Mouse (Mus musculus) limb, embryonic 11.5 days (tissue): ENCODE results near the gene F7. TPM values are rescaled to one million over a fixed set of nuclear protein-coding genes. Genes with fewer than 3 reads are reported as not detected.

ENCODE experiments used
- ATAC-seq: fragments of 200-750 bp; cut with Nextera tagmentation; 2 replicates; pipeline ENCODE4 v1.8.0; 2017; ENCODE audit warnings: low read depth; ENCODE audit not compliant: insufficient number of reproducible peaks, low FRiP score, low TSS enrichment
- DNase-seq: peaks from one replicate; pipeline ENCODE4 v3.0.0-alpha.2; 2015; ENCODE audit warnings: low spot score
- H3K27ac ChIP-seq: fragments of 300-500 bp; sonication (generic); replicated peaks from 2 replicates; pipeline ENCODE4 v1.5.1; 2014; ENCODE audit warnings: low read depth, mild to moderate bottlenecking, low read length
- H3K27me3 ChIP-seq: fragments of 300-500 bp; sonication (generic); 2 replicates; pipeline ENCODE4 v1.6.1; 2014; ENCODE audit warnings: mild to moderate bottlenecking, low read length, mixed read lengths; ENCODE audit not compliant: control insufficient read depth, insufficient read depth
- H3K36me3 ChIP-seq: fragments of 300-500 bp; sonication (generic); 2 replicates; pipeline ENCODE4 v1.6.1; 2014; ENCODE audit warnings: mild to moderate bottlenecking, low read length, moderate library complexity, mixed read lengths; ENCODE audit not compliant: control insufficient read depth, insufficient read depth
- H3K4me1 ChIP-seq: fragments of 300-500 bp; sonication (generic); 2 replicates; pipeline ENCODE4 v1.6.1; 2014; ENCODE audit warnings: low read length, mixed read lengths; ENCODE audit not compliant: control insufficient read depth, insufficient read depth
- H3K4me2 ChIP-seq: fragments of 300-500 bp; sonication (generic); 2 replicates; pipeline ENCODE4 v1.6.1; 2014; ENCODE audit warnings: low read depth, mild to moderate bottlenecking, moderate library complexity; ENCODE audit not compliant: severe bottlenecking
- H3K4me3 ChIP-seq: fragments of 300-500 bp; sonication (generic); 2 replicates; pipeline ENCODE4 v1.5.1; 2014; ENCODE audit warnings: low read depth, low read length
- H3K9ac ChIP-seq: fragments of 300-500 bp; sonication (generic); 2 replicates; pipeline ENCODE4 v1.6.1; 2014; ENCODE audit warnings: mild to moderate bottlenecking, low read length
- H3K9me3 ChIP-seq: fragments of 300-500 bp; sonication (generic); 2 replicates; pipeline ENCODE4 v1.6.1; 2016; ENCODE audit warnings: low read length; ENCODE audit not compliant: control insufficient read depth
- WGBS: fragments of 180-500 bp; shearing (Covaris S2); extraction: QIAGEN DNeasy Blood & Tissue Kit; methylation state at CpG from one replicate; pipeline ENCODE4 v1.1.7; 2014; 5-methylcytosine and 5-hydroxymethylcytosine counted together
- polyA plus RNA-seq: library from polyadenylated mRNA; unstranded; fragments of >200 nt; fragmentation: Nextera tagmentation; extraction: Ambion mirVana; gene quantifications from 2 replicates; pipeline ENCODE4 v1.2.1, GENCODE M21; 2014

Gene F7
- polyA plus RNA-seq, 1 experiment from 2014 or later = not detected

DNA sequence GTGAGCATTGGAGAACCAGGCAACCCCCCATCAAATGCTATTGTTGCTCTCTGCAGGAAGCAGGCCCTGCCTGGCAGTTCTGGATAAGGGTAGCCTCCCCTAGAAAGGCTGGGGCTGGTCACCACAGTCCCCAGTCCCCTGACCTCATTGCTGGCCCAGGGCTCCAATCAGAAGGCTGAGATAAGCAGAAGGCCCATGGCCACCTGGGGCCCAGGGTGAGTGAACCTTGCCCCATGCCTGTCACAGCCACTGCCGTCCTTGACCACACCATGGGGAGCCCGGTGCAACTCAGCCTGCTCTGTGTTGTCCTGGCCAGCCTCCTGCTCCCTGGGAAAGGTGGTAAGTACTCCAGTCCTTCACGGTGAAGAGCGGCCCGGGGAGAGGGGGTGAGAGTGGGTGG, 11.7 kb downstream of the F7 start:
- DNase-seq = no peak
- H3K36me3 ChIP-seq = no peaks in the 10 kb centered on the region
- H3K4me1 ChIP-seq = 0 out of 2 replicates have a peak, but pooled peaks cover 3% of the 10 kb centered on the region
- H3K4me3 ChIP-seq = no peak overlapping the region
- WGBS = 55% methylated on average over 5 of the region's 5 CpGs
- no peaks in the 10 kb centered on the region for H3K9me3 ChIP-seq
- H3K27ac ChIP-seq = no peak overlapping the region
- no peak overlapping the region for H3K4me2 ChIP-seq
- H3K27me3 ChIP-seq = no peaks in the 10 kb centered on the region
- ATAC-seq = no peak
- no peak overlapping the region for H3K9ac ChIP-seq

- Histone ChIP-seq H3K4me3 (no peak overlapping the region), H3K36me3 (no peaks in the 10 kb centered on the region), H3K4me2 (no peak overlapping the region), H3K9ac (no peak overlapping the region), H3K27ac (no peak overlapping the region), H3K27me3 (no peaks in the 10 kb centered on the region), H3K4me1 (0 out of 2 replicates have a peak, but pooled peaks cover 3% of the 10 kb centered on the region), H3K9me3 (no peaks in the 10 kb centered on the region)
- DNase-seq (no peak), ATAC-seq (no peak)
- WGBS = 92% methylated on average over 6 of the region's 6 CpGs
Measured at GRCm38 (mm10) chr8:13039054-13039453, 13.2 kb downstream of the F7 start.

DNA sequence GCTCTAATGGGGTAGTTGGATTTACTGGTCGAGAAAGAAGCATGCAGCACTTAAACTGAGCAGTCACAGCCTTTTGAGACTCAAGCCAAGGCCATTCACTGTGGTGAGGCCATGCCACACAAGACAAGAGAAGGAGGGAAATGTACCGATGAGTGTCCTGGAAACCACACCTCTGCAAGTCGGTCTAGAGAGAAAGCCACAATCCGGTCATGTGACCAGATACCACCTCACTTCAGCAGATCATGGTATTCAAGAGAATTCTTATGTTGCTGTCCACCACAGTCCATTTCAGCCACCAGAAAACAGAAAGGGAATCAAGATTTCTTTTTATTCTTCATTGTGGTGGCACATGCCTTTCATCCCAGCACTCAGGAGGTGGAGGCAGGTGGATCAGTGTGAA, 15.6 kb downstream of the F7 start:
- ATAC-seq (no peak), DNase-seq (no peak)
- H3K4me3 ChIP-seq = no peak overlapping the region
- no peaks in the 10 kb centered on the region for H3K9me3 ChIP-seq
- H3K36me3 ChIP-seq = peaks cover 2% of the 10 kb centered on the region; the same call in 1 of the 2 replicates
- 0 out of 2 replicates have a peak, but pooled peaks cover 3% of the 10 kb centered on the region for H3K4me1 ChIP-seq
- no peak overlapping the region for H3K4me2 ChIP-seq
- 85% methylated on average over 4 of the region's 4 CpGs for WGBS
- H3K27me3 ChIP-seq = no peaks in the 10 kb centered on the region
- H3K27ac ChIP-seq = no peak overlapping the region
- no peak overlapping the region for H3K9ac ChIP-seq

DNA sequence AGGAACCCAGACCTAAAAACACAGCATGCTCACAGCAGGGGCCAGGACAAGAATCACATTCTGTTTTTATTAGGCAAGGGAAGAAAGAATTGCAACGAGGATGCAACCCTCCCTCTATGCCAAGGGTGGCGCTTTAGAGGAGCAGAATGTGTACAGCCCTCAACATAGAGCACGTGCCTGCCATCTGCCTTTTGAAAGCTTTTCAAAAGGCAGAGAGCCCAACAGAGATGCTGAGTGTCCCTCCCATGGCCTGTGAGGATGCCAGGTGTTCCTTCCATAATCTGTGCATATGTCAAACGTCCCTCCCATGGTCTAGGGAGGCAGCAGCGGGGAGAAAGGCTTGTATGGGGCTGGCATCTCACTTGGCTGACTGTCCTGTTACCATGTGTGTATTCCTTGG, 21.8 kb downstream of the F7 start:
- ATAC-seq = no peak

GRCm38 (mm10) chr8:13050550-13050949, 24.7 kb downstream of the F7 start:
- DNase-seq = no peak
- Histone ChIP-seq H3K4me3 (no peak overlapping the region), H3K4me1 (no peaks in the 10 kb centered on the region), H3K4me2 (no peak overlapping the region), H3K9me3 (no peaks in the 10 kb centered on the region), H3K27me3 (no peaks in the 10 kb centered on the region), H3K36me3 (peaks cover 2% of the 10 kb centered on the region; the same call in 1 of the 2 replicates), H3K9ac (no peak overlapping the region), H3K27ac (no peak overlapping the region)
- ATAC-seq = no peak
- WGBS = 86% methylated on average over 10 of the region's 10 CpGs

More for the DNA sequence above, 21.8 kb downstream of the F7 start:
- WGBS = 63% methylated on average over 5 of the region's 5 CpGs
- Histone ChIP-seq H3K36me3 (peaks cover 2% of the 10 kb centered on the region; the same call in 1 of the 2 replicates), H3K27ac (no peak overlapping the region), H3K9ac (no peak overlapping the region), H3K9me3 (no peaks in the 10 kb centered on the region), H3K4me1 (no peaks in the 10 kb centered on the region), H3K27me3 (no peaks in the 10 kb centered on the region), H3K4me3 (no peak overlapping the region), H3K4me2 (no peak overlapping the region)
- no peak for DNase-seq

DNA sequence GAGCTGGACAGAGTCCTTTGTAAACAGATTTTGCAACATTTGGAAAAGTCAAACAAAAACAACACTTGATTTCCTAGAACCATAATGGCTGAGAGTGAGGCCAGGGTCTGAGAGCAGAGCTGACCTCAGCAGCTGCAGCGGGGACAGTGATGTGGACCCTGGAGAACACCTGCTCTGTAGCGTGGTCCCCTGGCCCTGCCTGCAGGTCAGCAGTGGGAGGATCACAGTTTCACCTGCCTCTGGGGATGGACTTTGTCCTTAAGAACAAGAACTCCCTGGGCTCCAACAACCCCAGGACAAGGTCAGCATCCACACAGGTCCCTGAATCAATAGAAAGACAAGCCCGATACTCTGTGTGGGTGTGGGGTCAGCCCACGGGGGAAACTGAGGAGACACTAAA, 31.5 kb downstream of the F7 start:
- Histone ChIP-seq H3K9me3 (no peaks in the 10 kb centered on the region), H3K36me3 (no peaks in the 10 kb centered on the region), H3K27ac (no peak overlapping the region), H3K9ac (no peak overlapping the region), H3K4me1 (no peaks in the 10 kb centered on the region), H3K27me3 (no peaks in the 10 kb centered on the region), H3K4me3 (no peak overlapping the region), H3K4me2 (no peak overlapping the region)
- DNase-seq (no peak), ATAC-seq (no peak)
- WGBS = 82% methylated on average over 4 of the region's 4 CpGs

GRCm38 (mm10) chr8:13060441-13061150, 34.8 kb downstream of the F7 start, which contains the start of gene Proz:
Gene Proz (plus strand): TSS chr8:13060914.
- H3K4me2 ChIP-seq = no peak within 1 kb of the TSS
- no peak within 1 kb of the TSS for H3K9ac ChIP-seq
- no peak within 1 kb of the TSS for H3K27ac ChIP-seq
- H3K27me3 ChIP-seq = no peaks in the 10 kb centered on the region
- no peaks in the 10 kb centered on the region for H3K36me3 ChIP-seq
- ATAC-seq = no peak
- H3K9me3 ChIP-seq = no peaks in the 10 kb centered on the region
- DNase-seq = no peak
- WGBS = 77% methylated on average over 17 of the region's 17 CpGs
- H3K4me1 ChIP-seq = no peaks in the 10 kb centered on the region
- H3K4me3 ChIP-seq = no peak within 1 kb of the TSS

DNA sequence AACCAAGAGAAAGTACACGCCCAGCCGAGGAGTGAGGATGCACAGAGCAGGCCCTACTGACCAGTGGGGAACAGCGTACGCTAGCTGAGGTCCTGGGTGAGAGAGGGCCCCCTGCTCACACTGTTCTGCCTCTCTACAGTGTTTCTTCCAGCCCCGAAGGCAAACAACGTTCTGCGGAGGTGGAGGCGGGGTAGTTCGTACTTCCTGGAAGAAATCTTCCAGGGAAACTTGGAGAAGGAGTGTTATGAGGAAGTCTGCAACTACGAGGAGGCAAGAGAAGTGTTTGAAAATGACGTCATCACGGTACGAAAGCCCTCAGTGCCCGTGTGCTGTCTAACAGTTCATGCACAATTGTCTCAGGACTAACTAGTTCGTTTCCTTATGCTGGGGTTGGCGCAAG, 37.3 kb downstream of the F7 start:
- no peaks in the 10 kb centered on the region for H3K36me3 ChIP-seq
- DNase-seq (no peak), ATAC-seq (no peak)
- H3K4me2 ChIP-seq = no peak overlapping the region
- no peaks in the 10 kb centered on the region for H3K4me1 ChIP-seq
- no peak overlapping the region for H3K4me3 ChIP-seq
- no peaks in the 10 kb centered on the region for H3K9me3 ChIP-seq
- no peak overlapping the region for H3K9ac ChIP-seq
- H3K27me3 ChIP-seq = no peaks in the 10 kb centered on the region
- WGBS = 86% methylated on average over 16 of the region's 16 CpGs
- no peak overlapping the region for H3K27ac ChIP-seq

- Histone ChIP-seq H3K4me1 (no peaks in the 10 kb centered on the region), H3K9ac (no peak overlapping the region), H3K27me3 (no peaks in the 10 kb centered on the region), H3K4me3 (no peak overlapping the region), H3K9me3 (no peaks in the 10 kb centered on the region), H3K36me3 (peaks cover 12% of the 10 kb centered on the region), H3K4me2 (no peak overlapping the region), H3K27ac (no peak overlapping the region)
- ATAC-seq (no peak), DNase-seq (no peak)
- 95% methylated on average over 11 of the region's 11 CpGs for WGBS
Measured at GRCm38 (mm10) chr8:13073255-13073654, 47.4 kb downstream of the F7 start.
